Mouse (Mus musculus) yolk sac, embryonic 10.5 days (tissue): ENCODE results near the gene Bmp2.

Experiments
- DNase-seq: peaks from one replicate; pipeline ENCODE4 v3.0.0-alpha.2; 2017; ENCODE audit warnings: low spot score

Gene Bmp2

DNA sequence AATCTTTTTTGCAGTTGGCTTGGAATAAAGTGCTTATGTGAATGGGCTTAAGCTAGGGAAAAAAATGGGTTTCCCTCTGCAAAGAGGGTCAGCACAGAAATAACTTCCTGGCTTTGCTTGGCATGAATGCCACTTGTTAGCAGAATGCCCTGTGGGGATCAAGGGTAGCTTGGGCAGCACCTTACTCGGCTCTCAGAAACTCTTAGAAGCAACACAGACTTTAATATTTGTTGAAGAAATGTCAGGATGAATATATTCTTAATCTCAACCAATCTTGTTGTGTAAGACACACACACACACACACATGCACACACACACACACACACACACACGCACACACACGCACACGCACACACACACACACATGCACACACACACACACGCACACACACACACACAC is 13.5 kb downstream of the Bmp2 start:
- DNase-seq: no peak

- no peak for DNase-seq
Measured at GRCm38 (mm10) chr2:133565995-133566710, 14.2 kb downstream of the Bmp2 start.

DNA sequence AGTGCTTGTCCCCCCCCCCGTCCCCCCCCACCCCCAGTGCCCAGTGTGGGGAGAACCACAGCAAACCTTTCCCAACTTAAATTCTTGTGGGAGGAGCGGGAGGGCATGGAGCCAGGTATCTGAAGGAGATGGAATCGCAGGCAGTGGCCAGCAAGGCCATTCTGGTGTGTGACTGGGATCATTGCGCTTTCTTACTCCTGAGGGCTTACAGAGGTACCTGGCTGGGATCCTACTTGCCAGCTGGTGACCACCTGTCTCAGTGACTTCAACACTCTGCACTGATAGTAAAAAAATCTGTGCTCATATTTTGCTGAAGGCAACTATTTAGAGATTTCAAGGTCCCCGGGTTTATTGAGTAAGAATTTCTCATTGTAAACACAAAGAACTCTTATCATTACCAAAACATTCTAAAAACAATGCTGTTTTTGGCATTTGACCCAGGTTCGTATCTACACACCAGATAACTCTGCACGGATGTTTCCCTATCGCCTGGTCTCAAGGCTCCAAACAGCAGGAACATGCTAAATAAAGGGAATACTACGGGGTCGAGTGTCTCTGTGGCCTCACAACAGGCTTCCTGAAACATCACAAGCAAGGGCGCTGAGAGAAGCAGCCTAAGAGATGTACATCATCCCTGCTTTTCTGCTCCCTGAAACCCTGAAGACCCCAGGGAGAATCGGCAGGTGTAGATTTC is 39.8 kb downstream of the Bmp2 start:
- DNase-seq: no peak
